Mouse (Mus musculus) heart, adult 2 months (tissue): ENCODE data around the gene Id1. TPM values are rescaled to one million over a fixed set of nuclear protein-coding genes. Genes with fewer than 3 reads are reported as not detected.

Experiments
- DNase-seq, 2 experiments: peaks; one replicate each; pipeline ENCODE4 v3.0.0; 2021
- H3K27ac ChIP-seq: fragments of 200-600 bp; 2 replicates; pipeline ENCODE4 v1.8.1; 2022
- H3K27me3 ChIP-seq: fragments of 200-500 bp; 2 replicates; pipeline ENCODE4 v1.6.1; 2012; ENCODE audit warnings: mild to moderate bottlenecking, low read length, inconsistent platforms, mixed read lengths; ENCODE audit not compliant: control insufficient read depth, insufficient read depth
- H3K36me3 ChIP-seq: fragments of 200-500 bp; 2 replicates; pipeline ENCODE4 v1.6.1; 2012; ENCODE audit warnings: low read length, inconsistent platforms; ENCODE audit not compliant: control insufficient read depth, insufficient read depth
- H3K4me1 ChIP-seq: fragments of 200-500 bp; 2 replicates; pipeline ENCODE4 v1.6.1; 2011; ENCODE audit warnings: low read length; ENCODE audit not compliant: control insufficient read depth, insufficient read depth
- H3K4me3 ChIP-seq: fragments of 200-600 bp; 2 replicates; pipeline ENCODE4 v1.8.1; 2022
- H3K79me2 ChIP-seq: fragments of 200-500 bp; replicated peaks from 2 replicates; pipeline ENCODE4 v1.6.1; 2012; ENCODE audit warnings: mild to moderate bottlenecking, inconsistent platforms, low read length, moderate library complexity, mixed read lengths; ENCODE audit not compliant: control insufficient read depth, insufficient read depth
- H3K9ac ChIP-seq: fragments of 200-500 bp; 2 replicates; pipeline ENCODE4 v1.6.1; 2012; ENCODE audit warnings: low read depth, mild to moderate bottlenecking, control low read depth, inconsistent platforms, low read length, mixed read lengths
- CTCF ChIP-seq: fragments of 200-600 bp; IDR thresholded peaks from 2 replicates; pipeline ENCODE4 v1.8.1; 2022; ENCODE audit warnings: antibody characterized with exemption, mild to moderate bottlenecking, moderate library complexity
- EP300 ChIP-seq: fragments of 200-500 bp; IDR thresholded peaks from 2 replicates; pipeline ENCODE4 v1.6.1; 2011; ENCODE audit warnings: low read depth, low read length, control low read depth; ENCODE audit not compliant: insufficient read depth
- POLR2A ChIP-seq: fragments of 200-500 bp; IDR thresholded peaks from 2 replicates; pipeline ENCODE4 v1.6.1; 2011; ENCODE audit warnings: mild to moderate bottlenecking, low read depth, low read length, control low read depth; ENCODE audit not compliant: insufficient read depth
- WGBS: fragments of 180-500 bp; shearing (Covaris S2); methylation state at CpG from one replicate; pipeline ENCODE4 v1.1.7; 2018; 5-methylcytosine and 5-hydroxymethylcytosine counted together
- intact Hi-C: fragments of 180-260 bp; cut with DNase I; formaldehyde crosslinking; loops from one replicate; pipeline ENCODE4 v1.15.1; 2025
- polyA plus RNA-seq: library from polyadenylated mRNA; depleted of rRNA; stranded (reverse); fragments of >200 nt; gene quantifications from 2 replicates; pipeline ENCODE4 v1.2.3, GENCODE M21; 2012
- total RNA-seq, 2 experiments: library from RNA; stranded (reverse); gene quantifications; 2 replicates each; pipeline ENCODE4 v1.2.3; 2021

Id1 gene
- total and polyA plus RNA-seq, 3 experiments = 56.5 to 113 (median 59.8) TPM

DNA sequence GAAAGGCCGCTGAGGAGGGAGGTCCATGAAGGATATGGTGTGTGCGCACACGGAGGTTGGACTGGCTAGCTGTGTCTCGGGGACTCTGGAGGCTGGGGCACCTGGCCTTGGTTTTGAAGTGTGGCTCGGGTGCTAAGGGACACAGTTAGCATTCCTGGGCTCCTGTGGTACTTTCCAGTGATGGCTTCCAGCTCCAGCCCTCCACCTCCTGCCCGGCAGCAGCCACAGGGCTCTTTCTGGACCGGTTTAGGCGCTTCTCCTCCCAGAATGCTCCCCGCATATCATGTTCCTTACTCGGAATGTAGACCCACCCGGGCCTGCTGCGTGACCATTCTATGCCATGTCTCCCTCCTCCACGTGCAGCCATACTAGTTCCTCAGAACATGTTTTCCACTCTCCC, 42.3 kb upstream of the Id1 start:
- peak overlapping the region; percentile 4 for H3K27ac ChIP-seq
- TF ChIP-seq POLR2A = no peak
- TF ChIP-seq EP300 = no peak
- no peak for TF ChIP-seq CTCF
- peak overlapping the region; percentile 37 for H3K9ac ChIP-seq
- WGBS = 86% methylated on average over 13 of the region's 13 CpGs
- H3K4me1 ChIP-seq = peaks cover 10% of the 10 kb centered on the region
- no peak overlapping the region for H3K4me3 ChIP-seq
- intact Hi-C loops = loop anchor here (1.0 to 10.0 kb wide), 2 partner anchors 138 to 651 kb away; partner anchors contain the start of genes Asxl1 and Bcl2l1
- H3K27me3 ChIP-seq = no peaks in the 10 kb centered on the region
- DNase-seq = no peak
- no peaks in the 10 kb centered on the region for H3K79me2 ChIP-seq
- H3K36me3 ChIP-seq = no peaks in the 10 kb centered on the region

DNA sequence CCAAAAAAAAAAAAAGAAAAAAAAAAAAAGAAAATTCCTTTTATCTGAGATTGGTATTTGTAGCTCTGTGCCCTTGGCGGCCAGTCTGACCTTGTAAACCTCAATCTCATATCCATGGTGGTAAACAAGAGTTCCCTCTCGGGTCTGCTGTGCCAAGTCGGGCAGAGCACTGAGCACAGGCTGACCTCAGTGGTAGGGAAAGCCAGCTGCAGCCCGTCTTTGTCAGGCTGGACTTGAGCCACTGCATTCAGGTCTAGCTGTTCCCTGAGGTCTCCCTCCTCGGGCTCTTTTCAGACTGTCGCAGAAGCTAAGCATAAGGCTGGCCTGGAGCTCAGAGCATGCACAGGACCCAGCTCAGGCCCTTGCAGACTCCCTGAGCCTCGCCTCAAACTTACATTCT, 41.3 kb upstream of the Id1 start:
- Histone ChIP-seq H3K4me3 (no peak overlapping the region), H3K9ac (no peak overlapping the region), H3K27me3 (no peaks in the 10 kb centered on the region), H3K27ac (peak overlapping the region; percentile 11), H3K36me3 (no peaks in the 10 kb centered on the region), H3K4me1 (peaks cover 10% of the 10 kb centered on the region), H3K79me2 (no peaks in the 10 kb centered on the region)
- DNase-seq = peak in 1 of 2 experiments; percentile 53
- intact Hi-C loops = loop anchor here (10.0 kb wide), 1 partner anchor 650 kb away; the partner anchor contains the start of gene Asxl1
- WGBS = 44% methylated on average over 7 of the region's 7 CpGs
- TF ChIP-seq CTCF (no peak), EP300 (0 out of 2 replicates have a peak, but pooled peaks have one; percentile 17), POLR2A (no peak)

DNA sequence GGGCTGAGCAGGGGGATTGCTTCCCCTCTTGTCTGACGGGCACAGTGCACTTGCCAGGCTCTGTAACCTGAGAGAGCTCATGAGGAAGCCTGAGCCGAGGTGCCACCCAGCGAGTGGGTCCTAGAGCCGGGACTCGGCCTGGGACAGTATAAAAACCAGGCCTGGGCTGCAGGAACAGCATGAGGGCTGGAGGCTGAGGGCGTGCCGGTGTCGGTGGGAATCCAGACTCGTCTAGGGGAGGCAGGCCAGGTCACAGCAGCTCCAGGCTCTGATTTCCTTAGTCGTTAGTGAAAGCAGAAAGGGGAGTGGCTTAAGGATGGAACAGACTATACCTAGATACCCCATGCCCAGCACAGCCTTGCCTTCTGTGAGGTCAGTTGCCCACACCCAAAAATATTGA, 40.0 kb upstream of the Id1 start:
- H3K27ac ChIP-seq = peak overlapping the region; percentile 85; the same call in 1 of the 2 replicates
- H3K4me3 ChIP-seq = no peak overlapping the region
- H3K27me3 ChIP-seq = no peaks in the 10 kb centered on the region
- WGBS = 65% methylated on average over 10 of the region's 10 CpGs
- H3K4me1 ChIP-seq = peaks cover 10% of the 10 kb centered on the region
- peak overlapping the region; percentile 27; the same call in 1 of the 2 replicates for H3K9ac ChIP-seq
- intact Hi-C loops = loop anchor here (1.0 to 10.0 kb wide), 3 partner anchors 46 to 649 kb away; partner anchors contain the start of gene Asxl1
- no peaks in the 10 kb centered on the region for H3K36me3 ChIP-seq
- no peaks in the 10 kb centered on the region for H3K79me2 ChIP-seq
- TF ChIP-seq POLR2A = no peak
- no peak for TF ChIP-seq EP300
- TF ChIP-seq CTCF = no peak
- DNase-seq = no peak

DNA sequence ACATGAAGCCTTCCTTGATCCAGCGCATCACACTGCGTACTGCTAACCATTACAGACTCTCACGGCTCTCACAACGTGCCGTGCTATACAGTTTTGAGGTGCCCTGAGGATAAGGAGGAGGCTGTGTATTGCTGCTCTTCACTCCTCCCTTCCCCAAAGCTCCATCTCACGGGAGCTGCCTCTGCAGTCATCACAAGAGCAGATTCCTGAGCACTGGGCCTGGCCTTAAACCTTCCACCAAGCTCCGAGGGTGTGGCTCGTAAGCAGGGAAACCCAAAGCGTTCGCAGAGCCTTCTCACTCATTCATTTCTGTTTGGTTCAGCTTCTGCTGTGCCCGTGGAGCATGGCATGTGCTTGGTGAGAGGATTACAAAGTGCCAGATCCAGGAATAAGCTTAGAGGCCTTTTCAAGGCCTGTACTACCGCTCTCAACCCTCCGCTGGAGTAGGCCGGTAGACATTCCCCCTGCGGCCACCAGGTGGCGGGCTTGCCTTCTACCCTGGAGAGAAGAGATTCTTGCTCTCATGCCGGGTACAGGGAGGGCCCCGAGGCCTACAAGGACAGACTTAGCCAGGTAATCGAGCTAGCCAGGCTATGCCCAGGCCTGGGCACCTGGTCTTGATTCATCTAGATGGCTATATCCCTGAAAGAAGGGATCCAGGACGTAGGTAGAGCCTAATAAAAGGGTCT, 39.4 kb upstream of the Id1 start:
- Histone ChIP-seq H3K4me3 (no peak overlapping the region), H3K36me3 (no peaks in the 10 kb centered on the region), H3K79me2 (no peaks in the 10 kb centered on the region), H3K27me3 (no peaks in the 10 kb centered on the region), H3K9ac (peak overlapping the region; percentile 67), H3K4me1 (peaks cover 10% of the 10 kb centered on the region), H3K27ac (peak overlapping the region; percentile 85)
- TF ChIP-seq CTCF (no peak; the same call in 1 of the 2 replicates), EP300 (peak; percentile 91), POLR2A (peak; percentile 33; the same call in 1 of the 2 replicates)
- intact Hi-C loops = loop anchor here (1.0 to 10.0 kb wide), 3 partner anchors 46 to 648 kb away; partner anchors contain the start of gene Asxl1
- 38% methylated on average over 20 of the region's 20 CpGs for WGBS
- DNase-seq = peak; percentile 90 to 94

DNA sequence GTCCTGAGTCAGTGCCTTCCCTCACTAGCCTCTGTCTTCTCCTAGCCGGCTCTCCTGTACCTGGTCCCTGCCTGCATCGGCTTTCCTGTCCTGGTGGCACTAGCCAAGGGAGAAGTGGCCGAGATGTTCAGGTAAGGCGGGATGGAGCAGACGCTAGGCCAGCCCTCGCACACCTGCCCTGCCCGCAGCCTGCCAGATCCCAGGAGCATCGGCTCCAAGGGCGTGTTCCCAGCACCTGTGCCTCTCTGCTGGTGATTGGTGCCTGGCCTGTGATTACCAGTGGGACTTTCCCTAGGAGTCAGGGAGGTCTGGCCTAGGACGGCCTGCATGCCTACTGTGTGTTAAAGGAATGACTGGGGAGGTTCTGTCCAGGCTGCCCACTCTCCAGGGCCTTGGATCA, 35.9 kb upstream of the Id1 start:
- Histone ChIP-seq H3K27me3 (no peaks in the 10 kb centered on the region), H3K79me2 (no peaks in the 10 kb centered on the region), H3K4me1 (peaks cover 6% of the 10 kb centered on the region), H3K27ac (no peak overlapping the region), H3K9ac (no peak overlapping the region), H3K36me3 (no peaks in the 10 kb centered on the region), H3K4me3 (no peak overlapping the region)
- DNase-seq = no peak
- WGBS = 97% methylated on average over 10 of the region's 10 CpGs
- TF ChIP-seq CTCF (no peak), POLR2A (no peak), EP300 (no peak)
- intact Hi-C loops = no loop called here

DNA sequence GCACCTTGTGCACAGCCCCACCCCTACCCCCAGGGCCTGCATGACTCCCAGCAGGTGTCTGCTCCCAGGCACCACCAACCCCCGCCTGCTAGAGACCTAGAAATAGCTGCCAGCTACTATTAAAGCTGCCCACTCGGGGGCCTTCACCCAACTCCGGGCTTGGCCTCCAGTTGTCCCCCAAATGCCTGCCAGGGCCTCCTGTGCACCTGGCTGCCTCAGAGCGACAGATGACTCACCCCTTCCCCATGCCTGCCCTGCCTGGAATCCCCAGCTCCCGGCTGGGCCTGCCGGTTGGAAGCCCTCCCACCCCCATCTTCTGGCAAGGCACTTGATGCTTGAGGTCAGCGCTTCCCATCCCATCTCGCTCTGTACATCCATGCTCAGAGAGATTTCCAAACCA, 35.3 kb upstream of the Id1 start:
- no peaks in the 10 kb centered on the region for H3K36me3 ChIP-seq
- TF ChIP-seq CTCF (no peak), POLR2A (no peak), EP300 (no peak)

More for the DNA sequence above, 35.3 kb upstream of the Id1 start:
- H3K27me3 ChIP-seq = no peaks in the 10 kb centered on the region
- peaks cover 6% of the 10 kb centered on the region for H3K4me1 ChIP-seq
- intact Hi-C loops = no loop called here
- H3K9ac ChIP-seq = no peak overlapping the region
- WGBS = 91% methylated on average over 8 of the region's 8 CpGs
- H3K27ac ChIP-seq = no peak overlapping the region
- no peak for DNase-seq
- no peak overlapping the region for H3K4me3 ChIP-seq
- H3K79me2 ChIP-seq = no peaks in the 10 kb centered on the region
